Mouse (Mus musculus) kidney, adult 18-20 months (tissue): ENCODE data around the gene Hmx3.

Source experiments
- DNase-seq: peaks from one replicate; pipeline ENCODE4 v3.0.0; 2021

Hmx3 gene

GRCm38 (mm10) chr7:131542115-131542871 is at the start of gene Hmx3:
Gene Hmx3 (plus strand): TSS chr7:131542867.
- DNase-seq = peak; percentile 16

DNA sequence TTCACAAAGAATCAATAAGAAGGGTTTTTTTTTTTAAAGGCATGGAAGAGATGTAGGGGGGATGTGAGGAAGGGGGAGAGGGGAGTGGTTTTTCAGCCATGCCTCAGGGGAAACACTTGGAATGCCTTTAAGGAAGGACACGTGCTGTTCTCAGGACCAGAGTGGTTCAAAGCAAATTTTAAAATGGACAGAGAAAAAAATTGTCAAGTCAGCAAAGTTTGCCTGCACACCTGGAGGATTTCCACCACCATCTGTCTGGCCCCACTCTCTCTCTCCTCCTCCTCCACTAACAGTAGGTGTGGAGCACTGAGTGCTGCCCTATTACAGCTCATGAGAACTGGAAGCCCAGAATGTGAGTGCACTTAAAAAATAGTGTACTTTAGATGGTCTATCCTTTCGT is 38.9 kb upstream of the Hmx3 start:
- no peak for DNase-seq

GRCm38 (mm10) chr7:131539979-131540378 is 2.7 kb upstream of the Hmx3 start:
- DNase-seq = peak; percentile 88

DNA sequence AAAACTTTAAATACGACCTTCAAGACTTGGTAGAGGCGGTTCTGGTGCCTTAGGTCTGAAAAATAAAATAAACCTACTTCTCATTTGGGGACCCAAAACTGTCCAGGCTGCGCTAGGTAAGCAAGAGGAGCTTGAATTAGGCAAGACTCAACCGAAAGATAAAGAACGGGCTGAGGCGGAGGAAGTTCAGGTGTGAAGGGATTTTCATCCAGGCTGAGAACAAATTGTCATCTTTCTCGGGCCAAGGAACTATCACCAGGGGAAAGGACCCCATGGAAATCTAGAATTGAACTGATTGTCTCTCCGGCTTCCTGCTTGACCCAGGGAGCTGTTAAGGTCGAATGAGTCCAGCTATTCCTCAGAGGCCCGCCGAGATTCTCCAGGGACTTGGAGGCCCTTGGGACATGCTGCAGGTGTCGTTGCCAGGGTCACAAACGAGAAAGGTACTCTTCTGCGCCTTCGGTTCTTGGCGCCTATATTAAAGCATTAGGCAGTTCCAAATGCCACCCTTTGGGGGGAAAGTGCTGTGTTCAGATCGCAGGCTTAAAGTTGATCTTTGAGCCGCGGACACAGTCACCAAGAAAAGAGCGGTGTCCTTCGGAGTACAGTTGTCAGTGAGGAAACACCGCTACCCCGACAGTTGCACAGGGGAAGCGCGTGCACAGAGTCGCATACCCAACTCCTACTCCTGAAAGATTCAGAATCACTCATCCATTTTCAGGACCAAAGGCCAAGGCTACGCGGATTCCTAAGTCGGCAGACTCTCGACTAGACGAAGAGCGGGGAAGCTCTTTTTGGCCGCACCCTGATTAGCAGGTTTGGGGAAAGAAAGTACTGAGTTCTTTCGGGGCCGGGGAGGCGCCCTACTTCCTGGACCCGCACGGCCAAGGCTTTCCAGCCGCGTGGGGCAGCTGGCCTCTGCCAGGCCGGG is 1.2 kb upstream of the Hmx3 start:
- DNase-seq = peak; percentile 11

- peak; percentile 13 for DNase-seq
Measured at GRCm38 (mm10) chr7:131542872-131543622, 380 bp downstream of the Hmx3 start.

DNA sequence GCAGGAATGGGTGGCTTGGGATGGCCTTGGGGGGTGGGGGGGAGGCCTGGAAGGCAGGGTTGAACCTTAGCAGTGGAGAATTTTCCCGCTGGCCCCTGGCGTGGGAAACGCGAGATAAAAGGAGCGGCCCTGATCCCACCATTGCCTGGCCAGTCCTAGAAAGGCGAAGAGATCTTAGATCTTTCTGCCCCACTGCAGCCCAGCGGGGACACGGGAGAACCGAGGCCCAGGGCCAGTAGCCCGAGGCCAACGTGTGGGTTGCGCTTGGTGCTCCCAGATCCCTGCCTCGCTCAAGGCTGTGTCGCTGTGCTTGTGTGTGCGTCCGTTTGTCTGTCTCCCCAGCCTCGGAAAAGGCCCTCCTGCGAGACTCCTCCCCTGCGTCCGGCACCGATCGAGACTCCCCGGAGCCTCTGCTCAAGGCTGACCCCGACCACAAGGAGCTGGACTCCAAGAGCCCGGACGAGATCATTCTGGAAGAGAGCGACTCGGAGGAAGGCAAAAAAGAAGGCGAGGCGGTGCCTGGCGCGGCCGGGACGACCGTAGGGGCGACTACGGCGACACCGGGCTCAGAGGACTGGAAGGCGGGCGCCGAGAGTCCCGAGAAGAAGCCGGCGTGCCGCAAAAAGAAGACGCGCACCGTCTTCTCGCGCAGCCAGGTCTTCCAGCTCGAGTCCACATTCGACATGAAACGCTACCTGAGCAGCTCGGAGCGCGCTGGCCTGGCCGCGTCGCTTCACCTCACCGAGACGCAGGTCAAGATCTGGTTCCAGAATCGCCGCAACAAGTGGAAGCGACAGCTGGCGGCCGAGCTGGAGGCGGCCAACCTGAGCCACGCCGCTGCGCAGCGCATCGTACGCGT is 1.2 kb downstream of the Hmx3 start:
- peak; percentile 38 for DNase-seq

- DNase-seq = no peak
Measured at GRCm38 (mm10) chr7:131544871-131545270, 2.2 kb downstream of the Hmx3 start.

- no peak for DNase-seq
Measured at GRCm38 (mm10) chr7:131545701-131546385, 3.2 kb downstream of the Hmx3 start.

DNA sequence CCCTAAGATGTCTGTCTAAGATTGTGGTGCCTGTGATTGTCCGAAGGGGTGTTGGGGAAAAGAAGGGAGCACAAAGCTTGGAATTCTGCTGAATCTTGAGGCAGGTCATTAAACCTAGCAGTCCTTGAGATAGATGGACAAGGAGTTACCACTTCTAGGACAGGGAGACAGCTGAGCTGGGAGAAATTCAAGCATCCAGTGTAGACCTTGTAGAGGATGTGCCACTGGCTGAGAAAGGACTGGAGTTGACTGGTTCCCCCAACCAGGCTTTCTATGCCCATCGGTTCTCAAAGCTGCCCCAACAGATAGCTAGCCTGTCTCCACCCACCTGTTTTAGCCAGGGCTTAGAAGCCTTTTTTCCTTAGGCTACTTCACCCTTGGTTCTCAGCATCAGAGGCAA is 3.8 kb downstream of the Hmx3 start:
- no peak for DNase-seq

DNA sequence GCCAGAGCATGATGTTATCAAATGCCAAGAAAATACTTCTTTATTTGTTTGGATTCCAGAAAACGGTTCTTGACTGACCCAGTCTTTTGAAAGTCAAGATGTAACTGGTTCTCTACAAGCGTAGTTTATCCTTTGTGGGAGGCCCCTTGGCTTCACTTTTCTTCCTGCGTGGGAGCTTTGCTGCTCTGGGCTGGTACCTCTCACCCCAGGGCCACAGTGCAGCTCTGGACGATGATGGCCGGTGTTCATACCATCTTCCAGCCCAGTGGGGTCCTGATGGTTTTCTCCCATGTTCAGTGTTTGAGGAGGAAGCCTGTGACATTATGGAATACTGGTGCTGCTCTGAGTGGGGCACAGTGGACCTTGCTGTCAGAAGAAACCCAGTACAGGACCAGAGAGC is 4.8 kb downstream of the Hmx3 start:
- DNase-seq = peak; percentile 3

GRCm38 (mm10) chr7:131548473-131548872 is 5.8 kb downstream of the Hmx3 start, which contains the start of gene Hmx2:
Gene Hmx2 (plus strand): TSS chr7:131548773.
- DNase-seq = no peak

DNA sequence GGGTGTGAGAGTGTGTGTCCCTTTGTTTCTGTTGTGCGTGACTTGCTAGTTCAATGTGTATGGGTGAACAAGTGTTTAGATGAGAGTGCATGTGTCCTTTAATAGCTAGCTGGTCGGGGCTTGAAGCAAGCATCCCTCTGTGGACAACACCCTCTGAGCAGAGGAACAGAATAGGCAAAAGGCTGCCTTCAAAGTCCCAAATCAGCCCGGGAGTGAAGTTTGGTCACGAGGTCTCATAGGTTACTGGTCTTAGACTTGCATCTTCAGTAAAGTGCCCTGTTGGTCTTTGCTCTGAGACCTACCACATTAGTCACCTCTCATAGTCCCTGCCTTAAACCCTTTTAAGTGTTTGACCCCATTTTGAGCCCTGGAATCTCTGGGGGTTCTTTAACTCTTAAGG is 8.8 kb downstream of the Hmx3 start:
- peak; percentile 4 for DNase-seq

GRCm38 (mm10) chr7:131551931-131552741 is 9.5 kb downstream of the Hmx3 start:
- peak; percentile 2 for DNase-seq

DNA sequence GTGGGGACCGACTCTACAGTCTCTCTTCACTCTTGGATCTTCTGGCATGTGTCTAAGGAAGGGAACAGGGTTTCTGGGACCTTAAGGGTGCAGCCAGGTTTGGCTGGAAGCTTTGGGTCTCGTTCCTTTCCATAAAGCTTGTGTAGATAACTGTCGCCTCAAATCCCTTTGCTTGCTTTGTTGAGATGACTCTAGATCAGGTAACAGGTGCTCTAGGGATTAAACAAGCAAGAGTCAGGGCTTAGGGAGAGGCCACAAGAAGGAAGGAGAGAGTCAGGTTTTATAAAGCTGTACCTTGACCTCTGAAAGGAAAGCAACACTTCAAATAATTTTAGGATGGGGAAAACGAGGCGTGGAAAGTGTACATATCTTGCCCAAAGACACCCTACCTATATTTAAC is 10.1 kb downstream of the Hmx3 start:
- no peak for DNase-seq

DNA sequence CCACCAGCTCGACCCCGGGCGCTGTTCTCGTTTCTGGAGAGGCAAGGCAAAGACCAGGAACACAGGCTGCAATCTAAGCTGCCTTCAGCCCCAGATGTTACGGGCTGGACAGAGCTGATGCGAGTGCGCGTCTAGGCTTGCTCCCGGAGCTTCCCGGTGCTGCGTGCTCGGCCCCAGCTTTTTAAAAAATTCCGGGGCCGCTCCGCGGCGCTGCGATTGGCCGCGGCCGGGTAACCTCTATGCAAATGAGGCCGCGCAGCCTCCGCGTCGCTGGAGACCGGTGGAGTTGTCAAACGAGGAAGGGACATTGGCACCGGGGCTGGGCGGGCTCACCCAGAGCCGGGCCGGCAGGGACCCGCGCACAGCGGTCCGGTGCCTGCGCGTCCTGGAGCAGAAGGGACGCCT is 11.1 kb downstream of the Hmx3 start:
- DNase-seq = peak; percentile 55

DNA sequence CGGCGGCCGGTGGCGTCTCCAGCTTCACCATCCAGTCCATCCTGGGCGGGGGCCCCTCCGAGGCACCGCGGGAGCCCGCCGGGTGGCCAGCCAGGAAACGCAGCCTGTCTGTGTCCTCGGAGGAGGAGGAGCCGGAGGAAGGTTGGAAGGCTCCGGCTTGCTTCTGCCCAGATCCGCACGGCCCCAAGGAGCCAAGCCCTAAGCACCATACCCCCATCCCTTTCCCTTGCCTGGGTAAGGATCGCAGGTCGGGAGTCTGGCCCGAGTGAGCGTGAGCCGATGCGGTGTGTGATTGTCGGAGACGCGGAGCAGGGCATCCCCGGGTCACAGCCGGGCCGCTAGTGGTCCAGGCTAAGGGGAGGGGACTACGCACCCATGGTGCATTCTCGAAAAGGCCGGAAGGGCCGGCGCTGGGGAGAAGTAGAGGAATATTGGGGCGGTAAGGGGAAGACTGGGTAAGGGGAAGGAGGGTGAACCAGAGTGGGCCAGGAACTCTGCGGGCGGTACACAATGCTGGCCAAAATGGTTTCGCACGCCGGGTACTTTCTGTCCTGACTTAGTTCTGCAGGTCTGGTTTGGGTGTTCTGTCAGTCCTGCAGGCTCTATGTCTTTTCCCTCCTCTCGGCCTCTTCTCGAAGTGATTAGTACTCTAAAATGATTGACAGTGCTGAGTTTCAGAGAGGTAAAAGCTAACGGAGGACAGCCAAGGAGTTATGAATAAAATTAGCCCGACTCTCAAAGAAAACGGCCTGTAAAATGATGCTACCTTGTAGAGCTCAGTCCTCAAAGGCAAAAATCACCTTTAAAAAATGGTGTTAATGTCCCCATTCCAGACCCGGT is 11.9 kb downstream of the Hmx3 start:
- DNase-seq = peak; percentile 16

GRCm38 (mm10) chr7:131555301-131556081 is 12.8 kb downstream of the Hmx3 start:
- peak; percentile 62 for DNase-seq

- no peak for DNase-seq
Measured at GRCm38 (mm10) chr7:131556116-131556515, 13.4 kb downstream of the Hmx3 start.
